Mouse (Mus musculus) G1E-ER4 (cell line): ENCODE data around the gene Gpr173. TPM values are rescaled to one million over a fixed set of nuclear protein-coding genes. Genes with fewer than 3 reads are reported as not detected.

ENCODE experiments used
- GATA1 ChIP-seq: IDR thresholded peaks from one replicate; pipeline ENCODE4 v1.8.0; 2012; ENCODE audit warnings: low read length, inconsistent platforms
- polyA plus RNA-seq: library from polyadenylated mRNA; stranded (reverse); fragments of >175 nt; gene quantifications from 2 replicates; pipeline ENCODE4 v1.2.3, GENCODE M21; 2012

The Gpr173 gene
- not detected in 2 replicates for polyA plus RNA-seq

DNA sequence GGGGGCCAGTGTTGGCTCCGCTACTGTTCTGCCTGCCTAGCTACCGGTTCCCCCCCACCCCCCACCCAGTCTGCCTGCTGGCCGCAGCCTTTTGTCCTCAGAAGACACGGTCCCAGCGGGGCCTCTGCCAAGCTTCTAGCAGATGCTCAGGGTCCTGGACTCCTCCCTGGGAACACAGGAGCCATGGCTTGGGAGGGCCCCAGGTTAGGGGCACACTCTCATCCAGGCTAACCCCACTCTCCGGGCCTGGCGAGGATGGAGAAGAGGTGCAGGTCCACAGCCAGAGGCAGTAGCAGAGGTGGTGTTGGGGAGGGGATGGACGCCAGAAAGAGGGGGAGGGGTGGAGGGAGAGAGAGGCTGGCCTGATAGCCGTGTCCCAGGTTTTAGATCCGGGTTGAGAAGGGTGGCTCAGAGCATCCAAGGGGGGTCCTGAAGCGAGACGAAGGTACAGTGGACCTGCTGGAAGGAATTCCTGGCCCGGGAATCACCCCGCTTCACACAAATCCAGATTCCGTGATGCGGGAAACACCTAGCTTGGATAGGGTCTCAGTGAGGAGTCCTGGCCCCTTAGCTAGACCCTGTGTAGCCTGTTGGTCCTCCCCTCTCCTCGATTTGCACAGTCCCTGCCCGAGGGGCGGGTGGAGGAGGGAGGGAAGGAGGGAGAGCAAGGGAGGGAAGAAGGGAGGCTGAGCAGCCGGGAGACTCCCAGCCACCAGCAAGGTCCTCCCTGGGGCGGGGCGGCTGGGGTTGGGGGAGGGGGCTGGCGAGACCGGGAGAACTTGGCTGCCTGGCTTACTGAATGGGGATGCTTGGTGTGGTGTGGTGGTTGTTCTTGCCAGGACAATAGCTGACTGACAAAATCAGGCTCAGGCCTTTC lies at the start of gene Gpr173:
Gene Gpr173, minus strand, starts transcription at position 308 of the 877 bp plus-strand sequence.
- TF ChIP-seq GATA1 = no peak

- no peak for TF ChIP-seq GATA1
Observed at GRCm38 (mm10) chrX:152403251-152403650, 34.7 kb upstream of the Gpr173 start.

- TF ChIP-seq GATA1 = no peak
Observed at GRCm38 (mm10) chrX:152400096-152400495, 31.6 kb upstream of the Gpr173 start.

- no peak for TF ChIP-seq GATA1
Observed at GRCm38 (mm10) chrX:152368054-152368396, 479 bp downstream of the Gpr173 start.

GRCm38 (mm10) chrX:152366418-152366817 lies 2.1 kb downstream of the Gpr173 start:
- no peak for TF ChIP-seq GATA1

DNA sequence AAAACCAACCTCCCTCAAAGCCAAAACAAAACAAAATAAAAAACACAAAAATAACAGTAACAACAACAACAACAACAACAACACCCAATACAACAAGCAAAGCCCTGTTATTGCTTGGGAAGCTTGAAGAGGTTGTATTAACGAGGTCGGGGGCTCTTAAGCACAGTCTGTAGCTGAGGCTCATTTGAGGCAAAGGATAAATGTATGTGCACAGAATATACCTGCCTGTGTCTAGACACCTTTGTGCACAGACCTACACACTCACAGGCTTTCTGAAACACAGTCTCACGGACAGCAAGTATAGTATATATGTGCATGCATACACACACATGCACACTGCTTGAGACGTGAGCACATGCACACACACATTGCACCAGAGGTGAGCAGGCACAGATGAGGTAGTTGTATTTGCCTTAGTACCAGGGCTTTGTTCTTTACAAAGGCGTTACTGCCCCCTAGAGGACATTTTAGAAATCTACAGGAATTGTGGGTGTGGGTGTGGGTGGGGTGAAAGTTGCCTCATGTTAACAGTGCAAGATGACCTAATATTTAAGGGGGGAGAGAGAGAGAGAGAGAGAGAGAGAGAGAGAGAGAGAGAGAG lies 15.9 kb downstream of the Gpr173 start:
- TF ChIP-seq GATA1 = no peak

DNA sequence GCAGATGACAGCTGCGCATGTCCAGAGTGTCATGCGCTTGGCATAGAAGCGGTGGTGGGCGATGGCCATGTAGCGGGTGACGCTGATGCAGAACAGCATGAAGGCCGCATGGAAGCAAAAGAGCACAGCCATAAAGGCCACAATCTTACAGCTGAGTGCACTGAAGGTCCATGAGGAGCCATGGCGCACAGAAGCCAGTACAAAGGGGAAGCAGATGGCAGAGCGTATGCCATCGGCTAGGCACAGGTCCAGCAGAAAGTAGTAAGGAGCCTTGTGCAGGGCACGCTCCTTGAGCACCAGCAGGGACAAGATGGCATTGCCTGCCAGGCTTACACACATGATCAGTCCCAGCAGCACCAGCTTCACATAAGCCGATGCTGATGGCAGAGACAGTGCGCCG lies 21.5 kb downstream of the Gpr173 start:
- no peak for TF ChIP-seq GATA1

- no peak for TF ChIP-seq GATA1
Observed at GRCm38 (mm10) chrX:152346587-152346986, 21.9 kb downstream of the Gpr173 start.

DNA sequence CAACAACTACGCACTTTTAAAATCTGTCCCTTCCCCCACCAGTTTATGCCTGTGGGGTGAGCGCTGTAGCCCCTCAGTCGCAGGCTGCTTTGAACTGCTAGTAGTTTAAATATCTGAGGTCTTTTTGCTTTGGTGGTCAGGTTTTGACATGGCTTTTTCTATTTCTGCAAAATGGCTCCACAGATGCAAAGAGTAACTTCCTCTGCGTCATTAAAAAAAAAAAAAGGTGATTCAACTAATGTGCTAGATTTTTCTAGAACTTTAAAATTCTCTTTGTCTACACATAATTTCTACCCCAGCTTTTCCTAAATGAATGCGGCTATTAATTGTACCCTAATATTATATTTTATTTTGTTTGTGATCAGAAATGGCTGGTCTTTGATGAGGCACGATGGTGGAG lies 25.6 kb downstream of the Gpr173 start:
- TF ChIP-seq GATA1 = no peak

DNA sequence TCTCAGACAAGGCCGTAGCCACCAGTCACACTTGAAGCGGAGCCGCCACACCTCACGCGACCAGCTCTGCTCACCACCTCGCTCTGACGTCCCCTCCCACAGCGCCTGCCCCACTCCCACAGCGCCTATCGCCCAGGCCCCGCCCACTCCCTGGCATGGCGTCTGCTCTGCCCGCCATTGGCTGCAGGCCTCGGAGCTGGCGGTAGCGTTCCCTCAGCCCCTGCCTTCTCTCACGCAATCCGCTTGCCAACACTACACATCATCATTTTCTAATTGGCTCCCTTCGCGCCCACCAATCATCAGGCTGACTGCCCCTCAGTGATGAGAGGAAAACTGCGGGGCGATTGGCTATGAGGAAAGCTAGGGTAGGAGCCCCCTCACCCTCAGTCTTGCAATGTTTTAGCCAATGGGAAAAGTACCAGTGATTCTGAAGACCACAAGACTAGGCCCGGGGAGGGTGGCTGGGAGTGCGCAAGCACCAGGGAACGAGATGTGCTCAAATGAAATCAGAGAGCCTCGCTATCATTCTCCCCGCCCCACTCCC lies 26.1 kb downstream of the Gpr173 start, which contains the start of gene Tspyl2:
Gene Tspyl2, minus strand, starts transcription at position 68 of the 544 bp plus-strand sequence.
- no peak for TF ChIP-seq GATA1

GRCm38 (mm10) chrX:152341496-152341895 lies 27.0 kb downstream of the Gpr173 start:
- TF ChIP-seq GATA1 = no peak

DNA sequence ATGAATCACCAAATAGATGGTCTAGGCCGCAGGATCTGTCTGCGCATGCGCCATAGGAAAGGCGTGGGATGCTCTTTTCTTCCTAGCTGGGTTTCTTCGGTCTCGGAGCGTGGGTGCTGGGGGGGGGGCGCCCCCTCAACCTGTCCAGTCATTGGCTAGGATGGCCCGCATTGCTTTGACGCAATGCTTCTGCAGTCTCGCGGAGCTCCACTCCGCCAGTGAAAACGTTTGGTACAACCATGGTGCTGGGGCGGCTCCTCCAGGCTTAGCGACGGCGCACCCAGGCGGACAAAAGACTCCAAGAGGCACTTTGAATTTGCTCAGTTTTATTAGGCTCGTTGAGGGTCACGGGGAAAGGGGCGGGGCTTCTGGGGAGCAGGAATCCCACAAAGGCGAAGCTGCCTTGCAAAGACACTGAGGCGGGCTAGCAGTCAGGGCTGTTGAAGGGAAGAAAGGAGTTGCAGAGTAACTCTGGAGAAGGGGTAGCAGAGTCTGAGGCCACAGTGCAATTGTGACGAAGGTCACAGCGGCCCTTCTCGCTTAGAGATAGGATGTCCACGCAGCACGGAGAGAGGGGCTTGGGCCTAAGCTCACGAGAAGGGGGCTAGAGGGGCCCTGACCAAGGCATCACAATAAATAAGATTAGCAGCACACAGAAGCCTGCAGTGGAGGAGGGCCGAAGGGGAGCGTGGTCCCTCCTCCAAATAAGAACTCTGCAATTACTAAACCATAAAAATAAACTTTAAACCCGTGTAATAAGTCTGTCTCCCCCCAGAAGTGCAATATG lies 31.8 kb downstream of the Gpr173 start:
- no peak for TF ChIP-seq GATA1

DNA sequence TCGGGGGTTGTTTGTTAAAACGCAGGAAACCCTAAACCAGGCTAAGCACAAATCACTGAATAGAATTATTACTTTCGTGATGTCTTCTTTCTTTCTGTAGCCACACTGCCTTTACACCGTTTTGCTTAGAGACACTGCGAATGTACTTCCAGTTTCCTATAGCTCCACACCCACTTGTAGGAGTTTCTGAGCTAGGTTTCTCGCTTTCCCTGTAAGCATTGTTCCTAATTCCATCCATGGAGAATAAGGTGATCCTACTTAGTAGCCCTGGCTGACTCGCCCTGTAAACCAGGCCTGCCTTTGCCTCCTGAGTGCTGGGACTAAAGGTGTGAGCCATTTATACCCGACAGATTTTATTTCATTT lies 40.8 kb downstream of the Gpr173 start:
- no peak for TF ChIP-seq GATA1

DNA sequence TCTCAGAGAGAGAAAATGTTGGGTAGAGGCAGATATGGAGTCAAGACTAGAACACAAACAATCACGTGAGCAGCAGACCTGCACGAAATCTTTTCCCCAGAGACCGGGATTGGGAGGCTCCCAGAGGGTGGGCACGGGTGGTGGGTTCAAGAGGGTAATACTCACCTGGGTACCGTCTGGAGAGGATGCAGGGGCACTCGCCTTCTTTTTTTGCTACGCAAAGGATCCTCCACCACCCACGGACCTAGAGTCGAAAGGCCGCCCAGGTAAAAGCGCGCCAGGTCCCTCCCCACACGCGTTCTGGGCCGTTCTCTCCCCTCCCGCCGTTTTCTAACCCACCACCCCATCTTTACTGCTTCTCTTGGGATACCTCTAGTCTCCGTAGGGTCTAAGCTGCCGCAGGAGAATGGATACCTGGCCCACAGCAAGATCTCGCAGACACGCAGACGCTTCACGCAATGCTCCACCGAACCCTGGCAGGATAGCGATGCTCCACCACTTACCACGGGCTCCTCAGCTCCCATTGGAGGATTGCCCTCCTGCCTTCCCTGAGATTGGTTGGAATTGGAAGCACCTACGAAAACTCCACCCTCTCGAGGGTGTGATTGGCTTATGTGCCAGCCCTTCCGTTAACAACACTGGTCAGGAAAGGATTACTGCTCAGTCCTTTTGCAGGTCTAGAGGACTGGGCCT lies 41.4 kb downstream of the Gpr173 start, which contains the start of gene Kantr:
Gene Kantr, minus strand, starts transcription at position 500 of the 693 bp plus-strand sequence.
- TF ChIP-seq GATA1 = no peak

GRCm38 (mm10) chrX:152323584-152323983 lies 44.9 kb downstream of the Gpr173 start:
- TF ChIP-seq GATA1 = no peak
